Comparison of ENCODE assay signal across 18 mouse cellular contexts in genomic region chr7:130966876-130967275, GRCm38 (mm10). TPM values are rescaled to one million over a fixed set of nuclear protein-coding genes. Genes with fewer than 3 reads are reported as not detected.
A peak's percentile ranks its signal among the peaks of the same experiment; 100 is the strongest.
DNase-seq lines count a peak whose midpoint lies in the region; ATAC-seq and TF ChIP-seq lines count a peak whose summit lies in the region.
"Had no signal": no experiment of that assay in that cellular context is flagged by ENCODE, and none has a peak within 500 bp of the region (broad histone marks: within the 10 kb centered on the region; RNA-seq: fewer than 3 reads in every experiment).

No protein-coding gene starts in this region.

- no peak for TF ChIP-seq POLR2A in embryonic fibroblast, embryonic 13.5 days (IDR thresholded peaks at IDR 0.05; ENCODE audit: low read depth, low read length)

- no peak for TF ChIP-seq CTCF in embryonic fibroblast, embryonic 13.5 days (IDR thresholded peaks at IDR 0.05; ENCODE audit: borderline replicate concordance, insufficient read depth, low read length)

- no peak overlapping the region for H3K9ac ChIP-seq in hindbrain, embryonic 12.5 days
- H3K9ac ChIP-seq in stomach, embryonic 16.5 days (ENCODE audit: low read length), result no peak overlapping the region
- H3K9ac ChIP-seq: liver, embryonic 13.5 days had no signal

- no peaks in the 10 kb centered on the region for H3K27me3 ChIP-seq in hindbrain, embryonic 10.5 days (ENCODE audit: insufficient read depth, poor library complexity, severe bottlenecking)
- no peaks in the 10 kb centered on the region for H3K27me3 ChIP-seq in hindbrain, embryonic 12.5 days
- no peaks in the 10 kb centered on the region for H3K27me3 ChIP-seq in embryonic facial prominence, embryonic 10.5 days (replicated peaks; ENCODE audit: low read depth, poor library complexity, severe bottlenecking)
- H3K27me3 ChIP-seq in stomach, embryonic 16.5 days (ENCODE audit: control insufficient read depth, insufficient read depth, low read length), result no peaks in the 10 kb centered on the region
- H3K27me3 ChIP-seq: liver, embryonic 13.5 days had no signal

- no peaks in the 10 kb centered on the region for H3K36me3 ChIP-seq in hindbrain, embryonic 10.5 days
- H3K36me3 ChIP-seq in hindbrain, embryonic 12.5 days, result no peaks in the 10 kb centered on the region
- no peaks in the 10 kb centered on the region for H3K36me3 ChIP-seq in embryonic facial prominence, embryonic 10.5 days (replicated peaks)
- no peaks in the 10 kb centered on the region for H3K36me3 ChIP-seq in stomach, embryonic 16.5 days (ENCODE audit: control insufficient read depth, insufficient read depth, low read length)
- H3K36me3 ChIP-seq: G1E; liver, embryonic 13.5 days had no signal

- no peak overlapping the region for H3K4me3 ChIP-seq in hindbrain, embryonic 10.5 days
- no peak overlapping the region for H3K4me3 ChIP-seq in hindbrain, embryonic 12.5 days
- H3K4me3 ChIP-seq in embryonic facial prominence, embryonic 10.5 days, result no peak overlapping the region
- H3K4me3 ChIP-seq in embryonic fibroblast, embryonic 13.5 days (ENCODE audit: insufficient read depth, low read length), result no peak overlapping the region
- H3K4me3 ChIP-seq in stomach, embryonic 16.5 days (replicated peaks; ENCODE audit: low read length), result no peak overlapping the region
- H3K4me3 ChIP-seq: erythroblast, embryonic 14.5 days; liver, embryonic 13.5 days had no signal

- ATAC-seq in hindbrain, embryonic 12.5 days (ENCODE audit: low FRiP score), result no peak
- no peak for ATAC-seq in stomach, embryonic 16.5 days (ENCODE audit: insufficient read depth, low FRiP score)
- no peak for ATAC-seq in cerebellum, adult (ENCODE audit: insufficient number of reproducible peaks, low FRiP score, low TSS enrichment)
- ATAC-seq: CD4-positive, CD25-positive, alpha-beta regulatory T cell, adult 4 months; forebrain, embryonic 14.5 days; inflammation-experienced regulatory T-cells, adult 6 months; lung, postnatal 0 days; midbrain, embryonic 16.5 days had no signal

- H3K4me1 ChIP-seq in hindbrain, embryonic 10.5 days (replicated peaks), result peaks cover 26% of the 10 kb centered on the region
- H3K4me1 ChIP-seq in hindbrain, embryonic 12.5 days, result peaks cover 13% of the 10 kb centered on the region
- H3K4me1 ChIP-seq in embryonic facial prominence, embryonic 10.5 days, result peaks cover 43% of the 10 kb centered on the region
- H3K4me1 ChIP-seq in embryonic fibroblast, embryonic 13.5 days (ENCODE audit: control insufficient read depth, insufficient read depth, low read length), result peaks cover 40% of the 10 kb centered on the region
- peaks cover 29% of the 10 kb centered on the region for H3K4me1 ChIP-seq in stomach, embryonic 16.5 days (ENCODE audit: control insufficient read depth, insufficient read depth, low read length)
- H3K4me1 ChIP-seq: liver, embryonic 13.5 days had no signal

- 0 out of 2 replicates have a peak overlapping the region, but pooled peaks have one; percentile 17 for H3K27ac ChIP-seq in hindbrain, embryonic 10.5 days
- no peak overlapping the region for H3K27ac ChIP-seq in hindbrain, embryonic 12.5 days
- peak overlapping the region; percentile 66; the same call in 1 of the 2 replicates for H3K27ac ChIP-seq in embryonic facial prominence, embryonic 10.5 days (replicated peaks)
- H3K27ac ChIP-seq in embryonic fibroblast, embryonic 13.5 days (ENCODE audit: insufficient read depth, low read length), result peak overlapping the region; percentile 84
- H3K27ac ChIP-seq in stomach, embryonic 16.5 days (ENCODE audit: low read length), result 0 out of 2 replicates have a peak overlapping the region, but pooled peaks have one; percentile 86
- H3K27ac ChIP-seq: liver, embryonic 13.5 days had no signal

- WGBS in hindbrain, embryonic 10.5 days, result 71% methylated on average over 6 of the region's 6 CpGs
- 72% methylated on average over 6 of the region's 6 CpGs for WGBS in hindbrain, embryonic 12.5 days
- 72% methylated on average over 6 of the region's 6 CpGs for WGBS in embryonic facial prominence, embryonic 10.5 days
- WGBS in stomach, embryonic 16.5 days, result 69% methylated on average over 6 of the region's 6 CpGs

- H3K4me2 ChIP-seq in hindbrain, embryonic 12.5 days (replicated peaks), result no peak overlapping the region
- H3K4me2 ChIP-seq in stomach, embryonic 16.5 days (ENCODE audit: low read depth, low read length), result no peak overlapping the region
- H3K4me2 ChIP-seq: liver, embryonic 13.5 days had no signal

- H3K9me3 ChIP-seq in hindbrain, embryonic 10.5 days, result no peaks in the 10 kb centered on the region
- no peaks in the 10 kb centered on the region for H3K9me3 ChIP-seq in hindbrain, embryonic 12.5 days (replicated peaks)
- no peaks in the 10 kb centered on the region for H3K9me3 ChIP-seq in embryonic facial prominence, embryonic 10.5 days
- H3K9me3 ChIP-seq in stomach, embryonic 16.5 days (replicated peaks; ENCODE audit: control insufficient read depth, low read length), result no peaks in the 10 kb centered on the region
- H3K9me3 ChIP-seq: liver, embryonic 13.5 days had no signal

- DNase-seq in hindbrain, embryonic 10.5 days (ENCODE audit: low spot score), result no peak
- no peak for DNase-seq in embryonic facial prominence, embryonic 10.5 days (ENCODE audit: low spot score)
- DNase-seq in cerebellum, postnatal 4 days (ENCODE audit: low spot score in 2 of 2), result no peak
- DNase-seq: heart, postnatal 14 days; kidney, adult 8-10 months; kidney, postnatal 4 days; liver, embryonic 13.5 days had no signal

RNA-seq across cellular contexts. Expression of gene Htra1, which starts 31.0 kb away (rescaled TPM):
- 2.5 and 7.0 TPM in 2 replicates for polyA plus RNA-seq in hindbrain, embryonic 10.5 days (2016; fragmentation: Nextera tagmentation; extraction: Ambion mirVana)
- 19.0 and 23.8 TPM in 2 replicates for polyA plus RNA-seq in hindbrain, embryonic 12.5 days (2016; fragmentation: Nextera tagmentation; extraction: Ambion mirVana)
- 3.2 and 3.3 TPM in 2 replicates for polyA plus RNA-seq in embryonic facial prominence, embryonic 10.5 days (2016; fragmentation: Nextera tagmentation; extraction: Ambion mirVana)
- 195 and 242 TPM in 2 replicates for polyA plus RNA-seq in embryonic fibroblast, embryonic 13.5 days (2011; ENCODE audit: insufficient read length, low read depth, missing spikeins)
- polyA plus RNA-seq in stomach, embryonic 16.5 days (2015; fragmentation: Nextera tagmentation; extraction: Ambion mirVana), result 30.3 and 32.2 TPM in 2 replicates
- polyA plus RNA-seq: CD4-positive, CD25-positive, alpha-beta regulatory T cell, adult 4 months; erythroblast, embryonic 14.5 days; G1E; inflammation-experienced regulatory T-cells, adult 6 months had no signal
